Mouse (Mus musculus) heart, postnatal 0 days (tissue): ENCODE measurements at regions not wholly inside any gene's neighbourhood (a gene's known extent, or its start where the extent isn't known, plus 50 kb on each side); places are given as distances from the start of the nearest gene placed in this dataset.

Experiments
- CTCF ChIP-seq: IDR thresholded peaks from 2 replicates; pipeline ENCODE4 v1.5.1; 2016; ENCODE audit warnings: antibody characterized with exemption, control low read depth, low read depth
- EP300 ChIP-seq: IDR thresholded peaks from 2 replicates; pipeline ENCODE4 v1.6.1; 2016; ENCODE audit warnings: antibody characterized with exemption, low read depth

DNA sequence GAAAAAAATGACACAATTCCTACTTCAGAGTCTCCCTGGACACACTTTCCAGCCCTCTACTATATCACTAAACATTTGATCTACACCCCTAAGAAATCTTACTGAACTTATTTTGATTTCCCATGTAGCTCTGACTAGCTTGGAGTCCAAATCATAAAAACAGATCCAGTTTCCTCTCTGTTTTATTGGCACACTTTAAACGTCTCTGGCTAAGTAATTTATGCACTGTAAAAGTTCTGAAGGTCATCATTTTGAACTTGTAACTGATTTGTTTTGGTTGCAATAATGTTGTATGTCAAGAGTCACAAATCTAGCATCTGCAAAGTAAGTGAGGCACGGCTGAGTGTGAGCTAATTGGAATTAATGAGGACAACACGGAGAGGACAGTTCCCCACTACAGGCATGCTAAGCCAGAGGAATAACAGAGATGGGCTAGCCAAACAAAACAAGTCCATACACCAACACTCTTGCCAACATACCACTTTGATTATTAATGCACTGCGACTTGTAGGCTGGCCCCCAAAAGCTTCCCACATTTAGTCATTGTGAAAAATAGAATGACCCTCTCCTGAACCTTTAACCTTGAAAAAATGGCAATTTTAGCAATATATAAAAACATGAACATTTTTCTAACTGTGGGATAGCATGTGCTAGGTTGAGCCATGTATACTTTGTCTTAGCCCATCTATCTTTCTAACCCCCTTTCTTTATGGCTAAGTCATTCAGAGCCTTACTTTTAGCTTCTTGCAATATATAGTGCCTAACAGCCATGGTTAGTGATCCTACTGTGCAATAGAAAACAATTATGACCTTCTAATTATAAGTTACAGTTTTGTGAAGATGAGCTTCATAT is 399.3 kb upstream of the Mpdz start:
- TF ChIP-seq CTCF, result no peak
- no peak for TF ChIP-seq EP300
